36 mouse cellular contexts compared by ENCODE assay signal in the genomic region with DNA sequence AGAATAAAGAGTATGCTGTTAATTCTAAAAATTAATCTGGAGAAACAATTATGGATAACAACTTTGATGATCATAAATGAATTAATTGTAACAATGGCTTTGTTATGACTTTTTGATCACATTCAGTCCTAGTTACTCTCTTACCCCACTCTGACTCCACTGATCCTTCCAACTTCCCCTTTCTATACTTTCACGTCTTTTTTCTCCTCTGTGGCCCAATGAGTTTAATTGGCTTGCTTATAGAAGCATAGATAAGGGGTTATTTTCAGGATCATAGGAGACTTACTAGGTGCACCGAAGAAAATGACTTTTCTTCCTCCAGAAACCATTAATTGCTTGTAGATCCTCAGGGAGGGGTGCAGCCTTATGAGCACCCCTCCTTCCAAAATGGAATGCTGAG. TPM values are rescaled to one million over a fixed set of nuclear protein-coding genes. Genes with fewer than 3 reads are reported as not detected.
"Had no signal": no experiment of that assay in that cellular context is flagged by ENCODE, and none has a peak within 500 bp of the region (broad histone marks: within the 10 kb centered on the region; RNA-seq: fewer than 3 reads in every experiment).

No protein-coding gene starts in this region.

- DNase-seq: cerebellum, adult 9-11 months; cerebellum, postnatal 10 days; cerebellum, postnatal 14 days; cerebellum, postnatal 25 days; cerebellum, postnatal 36 days; embryo, embryonic 11 days; forebrain, postnatal 0 days; gastrocnemius, adult 2 months; gastrocnemius, postnatal 10 days; gastrocnemius, postnatal 14 days; gastrocnemius, postnatal 25 days; gastrocnemius, postnatal 36 days; heart, adult 18-20 months; heart, adult 2 months had no signal

- H3K9me3 ChIP-seq: embryonic facial prominence, embryonic 10.5 days; embryonic facial prominence, embryonic 12.5 days; embryonic facial prominence, embryonic 13.5 days; embryonic facial prominence, embryonic 15.5 days; forebrain, embryonic 12.5 days; forebrain, embryonic 15.5 days; heart, embryonic 10.5 days had no signal

- H3K9ac ChIP-seq: embryonic facial prominence, embryonic 12.5 days; embryonic facial prominence, embryonic 13.5 days; embryonic facial prominence, embryonic 15.5 days; forebrain, embryonic 12.5 days; forebrain, embryonic 13.5 days; forebrain, embryonic 15.5 days; forebrain, postnatal 0 days had no signal

- ATAC-seq: forebrain, embryonic 13.5 days; forebrain, embryonic 14.5 days; forebrain, embryonic 15.5 days; forebrain, embryonic 16.5 days; forebrain, postnatal 0 days had no signal

- H3K4me2 ChIP-seq: embryonic facial prominence, embryonic 12.5 days; embryonic facial prominence, embryonic 13.5 days; embryonic facial prominence, embryonic 15.5 days; forebrain, embryonic 12.5 days; forebrain, embryonic 13.5 days; forebrain, embryonic 15.5 days had no signal

- H3K4me1 ChIP-seq: embryonic facial prominence, embryonic 12.5 days; embryonic facial prominence, embryonic 13.5 days; embryonic facial prominence, embryonic 15.5 days had no signal

- H3K27me3 ChIP-seq: embryonic facial prominence, embryonic 12.5 days; embryonic facial prominence, embryonic 13.5 days; embryonic facial prominence, embryonic 15.5 days; forebrain, embryonic 12.5 days; forebrain, embryonic 13.5 days; forebrain, embryonic 15.5 days had no signal

- H3K36me3 ChIP-seq: embryonic facial prominence, embryonic 10.5 days; embryonic facial prominence, embryonic 12.5 days; embryonic facial prominence, embryonic 13.5 days; embryonic facial prominence, embryonic 15.5 days; forebrain, embryonic 10.5 days; forebrain, embryonic 12.5 days; forebrain, embryonic 15.5 days; heart, embryonic 10.5 days had no signal

- H3K4me3 ChIP-seq: embryonic facial prominence, embryonic 10.5 days; embryonic facial prominence, embryonic 12.5 days; embryonic facial prominence, embryonic 13.5 days; embryonic facial prominence, embryonic 15.5 days; erythroblast, embryonic 14.5 days; forebrain, embryonic 10.5 days; forebrain, embryonic 12.5 days; forebrain, embryonic 13.5 days; forebrain, embryonic 15.5 days; gastrocnemius, adult 2 months; heart, adult 2 months; heart, embryonic 10.5 days had no signal

- H3K27ac ChIP-seq: embryonic facial prominence, embryonic 10.5 days; embryonic facial prominence, embryonic 12.5 days; embryonic facial prominence, embryonic 13.5 days; embryonic facial prominence, embryonic 15.5 days; forebrain, embryonic 10.5 days; forebrain, embryonic 12.5 days; forebrain, embryonic 13.5 days; forebrain, embryonic 15.5 days; gastrocnemius, adult 2 months; heart, adult 2 months; heart, embryonic 10.5 days had no signal

RNA-seq across cellular contexts. Expression of gene Gja8, which starts 16.9 kb away (rescaled TPM):
- total RNA-seq: common myeloid progenitor, adult 5-6 weeks; forebrain, postnatal 0 days; gastrocnemius, adult 18-20 months; gastrocnemius, adult 2 months; gastrocnemius, adult 8-10 months; gastrocnemius, postnatal 10 days; gastrocnemius, postnatal 14 days; gastrocnemius, postnatal 25 days; gastrocnemius, postnatal 36 days; gastrocnemius, postnatal 4 days; granulocyte monocyte progenitor cell, adult 5-6 weeks; heart, adult 18-20 months; heart, adult 2 months had no signal
- polyA plus RNA-seq: cortical plate, adult 2 months; embryonic facial prominence, embryonic 13.5 days; embryonic facial prominence, embryonic 14.5 days; erythroblast, embryonic 14.5 days; forebrain, embryonic 10.5 days; forebrain, embryonic 11.5 days; forebrain, embryonic 12.5 days; forebrain, embryonic 13.5 days; forebrain, embryonic 14.5 days; forebrain, embryonic 16.5 days; frontal cortex, adult 2 months; gonadal fat pad, adult 2 months; heart, adult 2 months; heart, embryonic 10.5 days had no signal

RNA-seq across cellular contexts. Expression of gene Gja5, which starts 38.2 kb away (rescaled TPM):
- polyA plus RNA-seq: erythroblast, embryonic 14.5 days had no signal
